Mouse (Mus musculus) liver, embryonic 14.5 days (tissue): ENCODE results near the gene Plxnb1. TPM values are rescaled to one million over a fixed set of nuclear protein-coding genes. Genes with fewer than 3 reads are reported as not detected.

Experiments used
- ATAC-seq: fragments of 200-750 bp; cut with Nextera tagmentation; 2 replicates; pipeline ENCODE4 v1.8.0; 2017; ENCODE audit warnings: moderate number of reproducible peaks, mild to moderate bottlenecking, moderate library complexity; ENCODE audit not compliant: insufficient read depth
- DNase-seq, 3 experiments: peaks; one replicate each; pipeline ENCODE4 v3.0.0-alpha.2; 2012 to 2013; ENCODE audit warnings: low read depth in 3 of 3, low spot score in 3 of 3
- H3K27ac ChIP-seq: fragments of 300-500 bp; sonication (generic); 2 replicates; pipeline ENCODE4 v1.5.1; 2014; ENCODE audit warnings: moderate library complexity, mild to moderate bottlenecking, control low read depth, inconsistent platforms
- H3K27me3 ChIP-seq: fragments of 300-500 bp; sonication (generic); 2 replicates; pipeline ENCODE4 v1.6.1; 2014; ENCODE audit warnings: mild to moderate bottlenecking, low read length, moderate library complexity; ENCODE audit not compliant: control insufficient read depth, insufficient read depth
- H3K36me3 ChIP-seq: fragments of 300-500 bp; sonication (generic); replicated peaks from 2 replicates; pipeline ENCODE4 v1.6.1; 2014; ENCODE audit warnings: low read depth; ENCODE audit not compliant: control insufficient read depth, insufficient read depth
- H3K4me1 ChIP-seq, 2 experiments: fragments of 200-500 bp in 1 of 2; fragments of 300-500 bp in 1 of 2; sonication (generic) in 1 of 2; replicated peaks; 2 replicates each; pipeline ENCODE4 v1.6.1; 2012 to 2014; ENCODE audit warnings: antibody characterized with exemption in 1 of 2, inconsistent platforms in 1 of 2, low read length in 1 of 2; ENCODE audit not compliant: control insufficient read depth in 2 of 2, insufficient read depth in 2 of 2
- H3K4me2 ChIP-seq: fragments of 300-500 bp; sonication (generic); 2 replicates; pipeline ENCODE4 v1.6.1; 2014; ENCODE audit warnings: low read depth, mild to moderate bottlenecking, control low read depth, moderate library complexity
- H3K4me3 ChIP-seq, 2 experiments: fragments of 200-500 bp in 1 of 2; fragments of 300-500 bp in 1 of 2; sonication (generic) in 1 of 2; 2 replicates each; pipeline ENCODE4 v1.5.1; 2012 to 2014; ENCODE audit warnings: low read depth in 2 of 2, low read length in 2 of 2, mild to moderate bottlenecking in 2 of 2, control low read depth in 1 of 2, inconsistent platforms in 1 of 2, moderate library complexity in 1 of 2; ENCODE audit not compliant: insufficient read depth in 1 of 2
- H3K9ac ChIP-seq: fragments of 300-500 bp; sonication (generic); replicated peaks from 2 replicates; pipeline ENCODE4 v1.6.1; 2014; ENCODE audit warnings: mild to moderate bottlenecking, control low read depth, moderate library complexity
- H3K9me3 ChIP-seq: fragments of 300-500 bp; sonication (generic); 2 replicates; pipeline ENCODE4 v1.6.1; 2016; ENCODE audit warnings: low read length, mixed read lengths; ENCODE audit not compliant: control insufficient read depth
- CTCF ChIP-seq: IDR thresholded peaks from 2 replicates; pipeline ENCODE4 v1.5.1; 2016; ENCODE audit warnings: antibody characterized with exemption, low read depth, control low read depth
- EP300 ChIP-seq: IDR thresholded peaks from 2 replicates; pipeline ENCODE4 v1.6.1; 2016; ENCODE audit warnings: antibody characterized with exemption, low read depth
- WGBS: fragments of 180-500 bp; shearing (Covaris S2); extraction: QIAGEN DNeasy Blood & Tissue Kit; methylation state at CpG from one replicate; pipeline ENCODE4 v1.1.7; 2014; ENCODE audit not compliant: insufficient replicate concordance; 5-methylcytosine and 5-hydroxymethylcytosine counted together
- polyA plus RNA-seq, 2 experiments: library from polyadenylated mRNA; depleted of rRNA in 1 of 2; stranded (reverse) in 1 of 2; unstranded in 1 of 2; fragments of >200 nt; fragmentation: Nextera tagmentation in 1 of 2; extraction: Ambion mirVana in 1 of 2; gene quantifications; 2 replicates each; pipeline versions ENCODE4 v1.2.1 to v1.2.3; 2012 to 2014

The Plxnb1 gene
- polyA plus RNA-seq, 2 experiments, result 2.9 to 4.3 TPM

- no peak overlapping the region for H3K9ac ChIP-seq
- H3K36me3 ChIP-seq, result no peaks in the 10 kb centered on the region
- no peaks in the 10 kb centered on the region for H3K27me3 ChIP-seq
- no peak overlapping the region for H3K4me3 ChIP-seq
- DNase-seq (no peak), ATAC-seq (no peak)
- H3K4me2 ChIP-seq, result no peak overlapping the region
- H3K4me1 ChIP-seq, result no peaks in the 10 kb centered on the region; a peak in 1 of 4 replicates
- no peaks in the 10 kb centered on the region for H3K9me3 ChIP-seq
- H3K27ac ChIP-seq, result no peak overlapping the region
- WGBS, result 67% methylated on average over 6 of the region's 6 CpGs
- TF ChIP-seq EP300 (no peak), CTCF (no peak)
Measured at GRCm38 (mm10) chr9:109120956-109121355, 25.8 kb downstream of the Plxnb1 start.

- no peaks in the 10 kb centered on the region for H3K36me3 ChIP-seq
- DNase-seq (no peak), ATAC-seq (no peak)
- H3K4me1 ChIP-seq, result no peaks in the 10 kb centered on the region; a peak in 1 of 4 replicates
- TF ChIP-seq EP300, result no peak
- peak; percentile 55; the same call in 1 of the 2 replicates for TF ChIP-seq CTCF
- no peaks in the 10 kb centered on the region for H3K9me3 ChIP-seq
- H3K27me3 ChIP-seq, result no peaks in the 10 kb centered on the region
- H3K27ac ChIP-seq, result no peak overlapping the region
- no peak overlapping the region for H3K4me2 ChIP-seq
- 43% methylated on average over 2 of the region's 2 CpGs for WGBS
- H3K9ac ChIP-seq, result no peak overlapping the region
- H3K4me3 ChIP-seq, result no peak overlapping the region
Measured at GRCm38 (mm10) chr9:109122553-109123085, 27.4 kb downstream of the Plxnb1 start.

GRCm38 (mm10) chr9:109123266-109123665 is 28.1 kb downstream of the Plxnb1 start:
- Histone ChIP-seq H3K36me3 (no peaks in the 10 kb centered on the region), H3K27ac (no peak overlapping the region), H3K9me3 (no peaks in the 10 kb centered on the region), H3K9ac (no peak overlapping the region), H3K4me2 (no peak overlapping the region), H3K27me3 (no peaks in the 10 kb centered on the region), H3K4me3 (no peak overlapping the region), H3K4me1 (no peaks in the 10 kb centered on the region; a peak in 1 of 4 replicates)
- no peak for DNase-seq
- no peak for TF ChIP-seq CTCF
- TF ChIP-seq EP300, result no peak
- 31% methylated on average over 6 of the region's 6 CpGs for WGBS
- ATAC-seq, result no peak

- 62% methylated on average over 3 of the region's 3 CpGs for WGBS
- Histone ChIP-seq H3K4me2 (no peak overlapping the region), H3K9ac (no peak overlapping the region), H3K4me1 (no peaks in the 10 kb centered on the region; a peak in 1 of 4 replicates), H3K27ac (no peak overlapping the region), H3K27me3 (no peaks in the 10 kb centered on the region), H3K36me3 (no peaks in the 10 kb centered on the region), H3K9me3 (no peaks in the 10 kb centered on the region), H3K4me3 (no peak overlapping the region)
- DNase-seq (no peak), ATAC-seq (no peak)
- TF ChIP-seq CTCF (no peak), EP300 (no peak)
Measured at GRCm38 (mm10) chr9:109124164-109124563, 29.0 kb downstream of the Plxnb1 start.

GRCm38 (mm10) chr9:109125043-109125442 is 29.9 kb downstream of the Plxnb1 start:
- H3K9ac ChIP-seq, result no peak overlapping the region
- TF ChIP-seq CTCF (no peak), EP300 (no peak)
- H3K9me3 ChIP-seq, result no peaks in the 10 kb centered on the region
- H3K4me2 ChIP-seq, result no peak overlapping the region
- no peak overlapping the region for H3K27ac ChIP-seq
- H3K27me3 ChIP-seq, result no peaks in the 10 kb centered on the region
- H3K4me1 ChIP-seq, result no peaks in the 10 kb centered on the region; a peak in 1 of 4 replicates
- no peak overlapping the region for H3K4me3 ChIP-seq
- H3K36me3 ChIP-seq, result no peaks in the 10 kb centered on the region
- DNase-seq (no peak), ATAC-seq (no peak)
- 53% methylated on average over 2 of the region's 2 CpGs for WGBS
